Mouse (Mus musculus): ENCODE measurements around the gene Gtf2h2.
"Not testable (repeated sequence)": the region's sequence is repeated elsewhere in the genome, so short reads cannot be mapped to it uniquely, and the experiment has no call there.

GRCm38 (mm10) chr13:100452415-100453127 lies 39.8 kb downstream of the Gtf2h2 start, which contains the start of gene Naip1:
- TF ChIP-seq CTCF (IDR thresholded peaks at IDR 0.05; ENCODE audit: extremely low read depth, insufficient read length, insufficient replicate concordance, low read depth, low read length); POLR2A (IDR thresholded peaks at IDR 0.05; ENCODE audit: low read depth, low read length): not testable (repeated sequence)

All from small intestine, adult 2 months (tissue).